Mouse (Mus musculus): ENCODE data around the gene C8a. TPM values are rescaled to one million over a fixed set of nuclear protein-coding genes. Genes with fewer than 3 reads are reported as not detected.

Gene C8a
- 0.21 TPM for polyA plus RNA-seq (2014; fragmentation: Illumina TruSeq; extraction: RNeasy Lipid Tissue Mini Kit (QIAGEN cat#74804); ENCODE audit: low read depth, low replicate concordance)

GRCm38 (mm10) chr4:104876323-104876722 lies at the start of gene C8a:
C8a (minus strand) TSS chr4:104876398.

DNA sequence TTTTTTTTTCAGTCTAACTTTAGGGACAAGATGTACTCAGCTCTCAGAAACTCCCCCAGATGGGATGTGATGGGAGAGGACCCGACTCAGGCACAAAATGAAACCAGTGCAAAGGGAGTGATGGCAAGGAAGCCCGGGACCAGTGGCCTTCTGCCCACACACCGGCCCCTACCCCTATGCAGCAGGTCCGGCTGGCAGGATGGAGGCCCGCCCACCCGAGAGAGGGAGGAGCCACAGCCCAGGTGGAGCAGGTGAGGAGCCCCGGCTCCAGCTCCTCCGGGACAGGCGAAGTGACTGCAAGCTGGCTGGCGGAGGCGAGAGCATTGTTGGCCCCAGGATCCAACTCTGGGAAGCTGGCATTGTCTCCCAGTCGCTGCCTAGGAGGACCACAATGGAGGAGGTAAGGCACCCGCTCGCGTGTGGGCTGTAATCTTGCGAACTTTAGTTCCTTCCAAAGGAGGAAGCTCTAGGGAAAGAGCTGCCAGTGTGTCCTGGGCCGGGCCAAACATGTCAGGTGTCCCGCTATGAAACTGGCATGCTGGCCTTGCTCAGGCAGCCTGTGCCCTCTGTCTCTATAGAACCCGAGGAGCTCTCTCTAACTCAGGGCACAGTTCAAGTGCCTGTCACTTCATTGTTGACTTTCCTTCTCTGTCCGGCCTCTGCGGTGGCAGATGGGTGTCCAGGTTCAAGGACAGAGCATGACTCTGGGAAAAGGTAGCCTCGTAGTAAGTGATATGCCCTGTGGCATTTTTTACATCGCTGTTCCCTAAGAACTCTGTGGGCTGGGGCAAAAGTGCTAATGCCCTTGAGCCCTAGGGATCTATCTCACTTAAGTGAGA lies 37.3 kb upstream of the C8a start, which contains the start of gene Fyb2:
TSS of gene Fyb2 (plus strand) at position 166 of the 839 bp plus-strand sequence.

GRCm38 (mm10) chr4:104857029-104857428 lies 19.2 kb downstream of the C8a start, which contains the start of gene Gm17662:
Gm17662 (plus strand) TSS chr4:104857329.

DNA sequence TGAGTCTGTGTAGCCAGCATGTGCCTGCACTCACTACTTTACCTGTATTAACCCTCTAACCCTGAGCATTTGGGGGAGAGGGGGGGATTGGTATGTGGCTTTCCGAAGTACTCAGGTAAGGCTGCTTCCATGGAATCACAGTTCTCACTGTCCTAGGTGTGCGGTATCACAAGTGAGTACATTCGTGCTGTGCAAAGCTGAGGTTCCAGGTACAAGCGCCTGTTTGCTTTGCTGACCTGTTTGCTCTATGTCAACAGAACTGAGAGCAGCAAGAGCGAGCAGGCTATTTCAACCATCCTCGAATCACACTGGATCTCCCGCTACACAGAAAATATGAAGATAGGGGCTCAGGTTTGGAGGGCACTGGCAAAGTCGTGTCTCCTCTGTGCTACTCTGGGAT lies 110.1 kb downstream of the C8a start, which contains the start of gene C8b:
TSS of gene C8b (plus strand) at position 253 of the 400 bp plus-strand sequence.

Other genes starting within 250 kb of the C8a start
- 0.31 TPM for gene C8b, start 110.1 kb downstream of the C8a start, polyA plus RNA-seq (2014; fragmentation: Illumina TruSeq; extraction: RNeasy Lipid Tissue Mini Kit (QIAGEN cat#74804); ENCODE audit: low read depth, low replicate concordance)
- gene Gm17662, start 19.1 kb downstream of the C8a start, polyA plus RNA-seq (2014; fragmentation: Illumina TruSeq; extraction: RNeasy Lipid Tissue Mini Kit (QIAGEN cat#74804); ENCODE audit: low read depth, low replicate concordance) = not detected
- 12.8 TPM for gene Fyb2, start 37.1 kb upstream of the C8a start, polyA plus RNA-seq (2014; fragmentation: Illumina TruSeq; extraction: RNeasy Lipid Tissue Mini Kit (QIAGEN cat#74804); ENCODE audit: low read depth, low replicate concordance)
- 2.3 TPM for gene Prkaa2, start 233.5 kb upstream of the C8a start, polyA plus RNA-seq (2014; fragmentation: Illumina TruSeq; extraction: RNeasy Lipid Tissue Mini Kit (QIAGEN cat#74804); ENCODE audit: low read depth, low replicate concordance)

Measured in adipose tissue, adult 10 weeks (tissue).